Mouse (Mus musculus): Measurements from ENCODE around the gene Scfd2.

DNA sequence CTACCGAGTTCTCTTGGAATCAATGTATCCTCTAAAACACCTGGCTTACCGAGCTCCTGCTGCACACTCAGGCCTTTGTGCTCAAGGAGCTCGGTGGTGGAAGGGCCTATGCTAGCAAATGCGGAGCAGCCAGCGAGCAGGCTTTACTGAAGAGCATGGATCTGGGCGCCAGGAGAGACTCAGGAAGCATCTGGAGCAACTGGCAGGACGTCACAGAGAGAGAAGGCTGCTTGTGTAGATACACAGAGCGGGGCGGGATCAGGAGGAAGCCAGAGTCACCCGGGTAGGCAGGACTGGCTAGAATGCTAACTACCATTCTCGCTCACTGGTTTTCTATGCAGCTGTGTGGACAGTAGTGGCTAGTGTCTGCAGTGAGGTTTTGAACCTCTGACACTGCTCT lies 320.2 kb downstream of the Scfd2 start:
- TF ChIP-seq EP300 (optimal IDR thresholded peaks at IDR 0.05) (no peak), CTCF (IDR thresholded peaks at IDR 0.05; ENCODE audit: low read depth) (no peak)

Data from stomach, postnatal 0 days (tissue).